Mouse (Mus musculus) spleen, adult 2 months (tissue): Measurements from ENCODE around the gene Immp2l.

ENCODE experiments used
- CTCF ChIP-seq: fragments of 200-500 bp; IDR thresholded peaks from 2 replicates; pipeline ENCODE4 v1.5.1; 2011; ENCODE audit warnings: mild to moderate bottlenecking, inconsistent platforms; ENCODE audit not compliant: insufficient read depth, insufficient read length, insufficient replicate concordance; ENCODE audit errors: extremely low read depth
- POLR2A ChIP-seq: fragments of 200-500 bp; IDR thresholded peaks from 2 replicates; pipeline ENCODE4 v1.6.1; 2011; ENCODE audit warnings: low read depth, low read length, inconsistent platforms

GRCm38 (mm10) chr12:41486331-41486730 lies 462.4 kb downstream of the Immp2l start, which contains the start of gene Lrrn3:
- TF ChIP-seq CTCF (no peak), POLR2A (no peak)
